Mouse (Mus musculus): ENCODE measurements around the gene Pgpep1.
A peak's percentile ranks its signal among the peaks of the same experiment; 100 is the strongest.

The Pgpep1 gene

DNA sequence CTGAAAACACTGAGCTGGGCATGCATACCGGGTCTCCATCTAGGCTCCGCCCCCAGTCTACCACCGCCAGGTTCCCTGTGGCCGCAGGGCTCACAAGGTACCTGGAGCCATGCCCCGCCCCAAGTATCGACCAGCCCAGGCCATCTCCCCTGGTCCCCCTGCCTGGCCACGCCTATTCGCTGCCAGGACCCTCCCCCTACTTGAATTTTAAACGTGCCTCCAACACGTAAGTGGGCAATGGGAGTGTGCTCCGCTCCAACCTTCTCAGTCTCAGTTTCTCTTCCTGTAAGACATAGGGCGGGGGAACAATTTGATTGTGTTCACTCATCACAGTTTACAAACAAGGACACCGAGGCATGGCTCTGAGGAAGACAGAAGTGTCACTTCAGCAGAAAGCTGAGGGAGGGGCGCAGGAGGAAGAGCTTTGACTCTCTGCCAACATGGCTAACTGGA is at the start of gene Pgpep1:
Gene Pgpep1 (minus strand): TSS at position 116 of the 453 bp plus-strand sequence.
- DNase-seq (ENCODE audit: low read depth): peak; percentile 76

DNA sequence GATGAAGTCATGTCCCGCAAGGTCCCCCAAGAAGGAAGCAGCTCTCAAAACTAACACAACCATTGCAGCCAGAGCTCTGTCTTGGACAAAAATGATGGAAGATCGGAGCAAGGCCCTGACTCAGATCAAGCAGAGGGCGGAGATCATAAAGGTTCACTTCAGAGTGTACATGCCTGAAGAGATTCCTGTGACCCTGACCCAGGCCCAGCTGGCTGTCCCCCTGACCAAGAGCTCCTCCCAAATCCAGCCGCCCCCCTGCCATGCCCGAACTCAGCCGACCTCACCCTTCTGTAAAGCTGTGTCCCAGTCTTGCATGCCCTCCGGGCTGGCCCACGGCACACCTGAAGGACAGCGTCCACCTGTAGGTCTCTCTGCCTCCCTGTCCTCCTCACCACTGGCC is 49.6 kb upstream of the Pgpep1 start:
- no peak for DNase-seq (ENCODE audit: low read depth)

DNA sequence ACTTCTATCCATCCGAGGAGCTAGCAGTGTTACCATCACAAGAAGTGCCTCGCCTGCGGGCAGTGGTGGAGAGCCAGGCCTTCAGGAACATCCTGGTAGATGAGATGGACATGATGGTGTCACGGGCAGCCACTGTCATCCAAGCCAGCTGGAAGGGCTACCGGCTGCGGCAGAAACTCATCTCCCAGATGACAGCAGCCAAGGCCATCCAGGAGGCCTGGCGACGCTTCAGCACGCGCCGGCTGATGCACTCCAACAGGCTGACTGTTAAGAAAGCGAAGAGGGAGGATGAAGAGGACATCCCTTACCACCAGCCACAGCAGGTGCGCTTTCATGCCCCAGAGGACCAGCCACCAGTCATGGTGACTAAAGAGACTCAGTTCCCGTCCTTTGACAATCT is 48.1 kb upstream of the Pgpep1 start:
- DNase-seq (ENCODE audit: low read depth): no peak

DNA sequence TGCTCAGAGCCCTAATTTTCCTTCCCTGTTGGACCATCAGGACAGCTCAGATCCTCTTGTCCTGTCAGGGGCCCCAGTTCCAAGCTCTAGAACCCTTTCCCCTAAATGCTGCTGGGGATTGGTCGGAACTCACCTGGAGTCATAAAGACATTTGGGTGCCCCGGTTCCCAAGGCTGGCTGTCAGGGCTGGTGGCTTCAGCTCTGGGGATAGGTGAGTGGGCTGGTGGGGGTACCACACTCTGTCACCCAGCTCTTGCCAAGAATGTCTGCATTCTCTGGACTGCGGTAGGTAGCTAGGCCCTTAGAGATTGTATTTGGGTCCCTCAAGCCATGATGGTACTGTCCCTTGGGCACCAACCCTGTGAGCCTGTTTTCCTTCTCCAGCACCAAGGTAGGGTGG is 43.1 kb upstream of the Pgpep1 start, which contains the start of gene Iqcn:
Gene Iqcn (plus strand): TSS at position 171 of the 400 bp plus-strand sequence.
- DNase-seq (ENCODE audit: low read depth): no peak

DNA sequence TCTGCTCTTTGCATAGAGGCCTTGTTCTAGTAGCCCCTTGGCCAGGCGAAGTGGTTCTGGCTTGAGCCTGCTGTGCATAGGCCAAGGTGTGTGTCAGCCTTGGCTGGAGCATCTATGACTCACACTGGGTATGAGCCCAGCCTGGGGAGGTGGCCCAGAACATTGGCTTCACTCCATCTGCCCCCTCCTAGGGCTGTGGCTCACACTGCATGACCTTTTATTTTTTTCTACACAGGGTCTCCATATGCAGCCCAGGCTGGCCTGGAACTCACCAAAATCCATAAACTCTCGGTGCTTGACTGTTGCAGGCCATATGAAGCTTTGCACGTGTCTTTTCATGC is 42.6 kb upstream of the Pgpep1 start:
- DNase-seq (ENCODE audit: low read depth): no peak

DNA sequence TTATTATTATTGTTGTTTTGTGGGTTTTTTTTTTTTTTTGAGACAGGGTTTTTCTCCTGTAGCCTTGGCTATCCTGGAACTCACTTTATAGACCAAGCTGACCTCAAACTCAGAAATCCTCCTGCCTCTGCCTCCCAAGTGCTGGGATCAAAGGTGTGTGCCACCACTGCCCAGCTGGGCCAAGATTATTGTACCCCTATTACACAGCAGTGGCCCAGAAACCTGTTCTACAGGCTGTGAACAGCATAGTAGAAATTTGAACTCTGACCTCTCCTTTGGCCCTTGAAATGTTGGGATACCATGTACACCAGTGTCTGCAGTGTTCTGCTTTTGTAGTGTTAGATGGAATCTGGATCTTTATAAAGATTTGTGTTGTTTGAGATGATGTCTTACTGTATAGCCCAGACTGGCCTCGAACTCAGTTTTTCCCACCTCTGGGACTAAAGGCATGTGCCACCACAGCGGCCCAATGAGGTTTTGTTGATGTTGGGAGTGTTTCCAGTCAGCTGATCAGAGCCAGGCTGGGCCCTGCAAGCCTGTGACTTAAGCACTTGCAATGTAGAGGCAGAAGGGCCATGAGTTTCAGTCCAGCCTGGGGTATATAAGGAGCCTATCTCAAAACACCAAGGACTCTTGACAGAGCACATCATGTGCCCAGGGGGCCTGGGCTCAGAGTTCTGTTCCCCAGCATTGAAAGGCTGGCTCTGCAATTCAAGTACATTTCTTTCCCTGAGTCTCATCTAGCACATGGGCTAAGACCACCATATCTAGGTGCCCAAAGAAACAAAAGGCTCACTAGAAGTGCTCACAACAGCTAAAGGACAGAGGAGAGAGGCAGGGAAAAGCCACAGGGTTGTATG is 42.0 kb upstream of the Pgpep1 start:
- peak; percentile 54 for DNase-seq (ENCODE audit: low read depth)

DNA sequence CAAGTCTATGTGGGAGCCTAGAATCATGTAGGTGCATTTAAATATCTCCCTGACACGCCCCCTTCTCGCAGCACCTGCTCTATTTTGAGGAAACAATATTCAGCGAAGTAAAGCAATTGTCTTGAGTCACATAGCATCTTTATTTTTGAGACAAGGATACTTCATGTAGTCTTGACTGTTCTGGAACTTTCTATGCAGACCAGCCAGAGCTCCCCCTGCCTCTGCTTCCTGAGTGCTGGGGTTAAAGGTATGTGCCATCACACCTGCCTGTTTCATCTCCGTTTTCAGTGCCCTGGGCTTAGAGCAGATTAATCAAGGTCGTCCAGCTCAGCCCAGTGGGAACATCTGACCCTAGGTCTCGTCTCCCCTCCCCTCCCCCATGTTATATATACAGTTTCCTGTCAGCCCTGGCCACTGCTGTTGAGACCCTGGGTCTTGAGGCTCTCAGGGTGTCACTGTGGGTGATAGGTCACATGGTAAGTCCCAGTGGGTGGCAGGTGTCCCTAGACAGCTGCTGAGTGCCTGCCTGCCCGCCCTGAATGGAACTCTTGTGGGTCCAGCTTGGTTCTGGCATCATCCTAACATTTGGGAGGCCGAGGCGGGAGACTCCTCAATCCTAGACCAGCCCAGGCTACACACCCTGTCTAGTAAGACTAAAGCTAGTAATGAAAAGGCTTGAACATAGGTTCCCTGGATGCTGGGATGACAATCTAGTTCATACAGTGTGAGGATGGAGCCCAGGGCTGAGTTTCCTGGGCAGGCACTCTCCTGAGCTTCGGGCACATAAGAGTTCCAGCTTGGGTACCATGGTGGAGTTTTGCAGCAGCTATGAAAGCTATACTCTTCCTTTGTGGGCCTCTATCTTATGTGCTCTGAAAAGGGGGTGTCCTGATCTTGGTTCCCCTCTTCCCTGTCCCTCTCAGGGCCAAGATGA is 41.1 kb upstream of the Pgpep1 start:
- DNase-seq (ENCODE audit: low read depth): peak; percentile 59

DNA sequence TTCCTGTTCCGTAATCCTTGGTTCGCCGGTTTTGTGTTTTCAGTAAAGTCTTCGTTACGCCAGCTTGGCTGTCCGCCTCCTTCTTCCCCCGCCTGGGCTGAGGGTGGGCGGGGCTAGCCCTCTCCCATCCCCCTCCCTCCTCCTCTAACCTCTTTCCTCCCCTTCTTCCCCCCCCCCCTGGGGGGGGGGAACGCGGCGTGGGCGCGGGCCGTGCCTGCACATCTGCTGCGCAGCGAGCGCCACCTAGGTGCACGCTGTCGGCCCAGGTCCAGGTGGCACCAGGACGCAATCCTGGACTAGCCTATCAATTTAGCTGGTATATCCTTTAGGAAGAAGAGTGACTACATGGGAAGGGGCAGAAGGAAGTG is 40.4 kb upstream of the Pgpep1 start:
- peak; percentile 94 for DNase-seq (ENCODE audit: low read depth)

DNA sequence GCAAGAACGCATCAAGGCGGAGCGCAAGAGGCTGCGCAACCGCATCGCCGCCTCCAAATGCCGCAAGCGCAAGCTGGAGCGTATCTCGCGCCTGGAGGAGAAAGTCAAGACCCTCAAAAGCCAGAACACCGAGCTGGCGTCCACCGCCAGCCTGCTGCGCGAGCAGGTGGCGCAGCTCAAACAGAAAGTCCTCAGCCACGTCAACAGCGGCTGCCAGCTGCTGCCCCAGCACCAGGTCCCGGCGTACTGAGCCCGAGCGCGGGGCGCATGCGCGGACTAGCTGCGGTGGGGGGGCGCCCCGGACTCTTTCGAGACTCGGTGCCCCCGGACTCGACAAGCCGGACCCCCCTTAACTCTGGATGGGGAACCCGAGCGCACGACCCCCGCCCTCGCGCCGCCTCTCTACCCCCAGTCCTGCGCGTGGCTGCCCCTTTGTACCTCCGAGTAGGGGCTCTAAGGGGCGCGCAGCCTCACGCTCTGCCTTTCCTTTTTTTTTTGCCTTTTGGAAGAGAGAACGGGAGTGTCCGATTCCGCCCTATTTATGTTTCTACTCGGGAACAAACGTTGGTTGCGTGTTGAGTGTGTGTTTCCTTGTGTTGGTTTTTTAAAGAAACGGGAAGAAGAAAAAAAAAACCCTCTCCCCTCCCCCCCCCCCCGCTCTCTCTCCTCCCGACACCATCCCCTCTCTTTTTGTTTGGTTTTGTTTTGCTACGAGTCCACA is 39.8 kb upstream of the Pgpep1 start:
- peak; percentile 80 for DNase-seq (ENCODE audit: low read depth)

DNA sequence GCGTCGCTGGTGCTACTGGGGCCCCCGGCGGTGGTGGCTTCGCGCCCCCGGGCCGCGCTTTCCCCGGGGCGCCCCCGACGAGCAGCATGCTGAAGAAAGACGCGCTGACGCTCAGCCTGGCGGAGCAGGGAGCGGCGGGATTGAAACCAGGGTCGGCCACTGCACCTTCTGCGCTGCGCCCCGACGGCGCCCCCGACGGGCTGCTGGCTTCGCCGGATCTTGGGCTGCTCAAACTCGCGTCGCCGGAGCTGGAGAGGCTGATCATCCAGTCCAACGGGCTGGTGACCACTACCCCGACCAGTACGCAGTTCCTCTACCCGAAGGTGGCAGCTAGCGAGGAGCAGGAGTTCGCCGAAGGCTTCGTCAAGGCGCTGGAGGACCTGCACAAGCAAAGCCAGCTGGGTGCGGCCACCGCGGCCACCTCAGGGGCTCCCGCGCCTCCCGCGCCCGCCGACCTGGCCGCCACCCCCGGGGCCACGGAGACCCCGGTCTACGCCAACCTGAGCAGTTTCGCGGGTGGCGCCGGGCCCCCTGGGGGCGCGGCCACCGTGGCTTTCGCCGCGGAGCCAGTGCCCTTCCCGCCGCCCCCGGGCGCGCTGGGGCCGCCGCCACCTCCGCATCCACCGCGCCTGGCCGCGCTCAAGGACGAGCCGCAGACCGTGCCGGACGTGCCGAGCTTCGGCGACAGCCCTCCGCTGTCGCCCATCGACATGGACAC is 39.1 kb upstream of the Pgpep1 start:
- DNase-seq (ENCODE audit: low read depth): no peak

DNA sequence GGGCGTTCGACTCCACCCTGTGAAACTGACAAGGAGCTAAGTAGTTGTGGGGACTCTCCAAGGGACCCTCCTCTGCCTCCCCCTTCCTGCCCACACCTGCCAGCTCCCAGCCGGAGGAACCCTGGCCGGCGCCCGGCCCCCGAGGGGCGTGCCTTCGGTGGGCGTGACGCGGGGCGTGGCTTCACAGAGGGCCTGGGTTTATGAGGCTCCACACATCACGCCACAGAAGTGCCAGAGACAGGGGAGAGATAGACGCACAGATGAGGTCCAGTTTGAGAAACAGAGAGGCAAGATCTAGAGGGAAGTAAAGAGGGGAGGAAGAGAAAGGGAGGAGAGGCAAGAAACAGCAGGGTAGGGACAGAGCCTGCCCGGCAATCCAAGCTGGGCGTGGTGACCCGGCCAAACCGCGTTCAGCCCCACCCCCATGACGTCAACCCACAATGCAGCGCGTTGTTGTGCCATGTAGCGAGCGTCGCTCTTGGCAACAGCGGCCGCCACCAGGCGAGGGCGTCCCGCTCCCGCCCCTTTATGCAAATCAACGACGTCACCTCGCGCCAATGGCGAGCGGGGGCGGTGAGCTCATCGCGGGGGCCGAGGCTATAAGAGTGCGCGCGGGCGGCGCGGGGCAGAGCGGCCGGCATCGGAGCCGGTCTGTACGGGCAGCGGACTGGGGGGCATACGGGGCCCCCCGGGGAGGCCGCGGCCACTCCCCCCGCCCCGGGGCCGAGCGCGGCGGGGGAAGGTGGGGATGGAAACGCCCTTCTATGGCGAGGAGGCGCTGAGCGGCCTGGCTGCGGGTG is 38.3 kb upstream of the Pgpep1 start, which contains the start of gene Jund:
Gene Jund (plus strand): TSS at position 640 of the 800 bp plus-strand sequence.
- peak; percentile 100 for DNase-seq (ENCODE audit: low read depth)

DNA sequence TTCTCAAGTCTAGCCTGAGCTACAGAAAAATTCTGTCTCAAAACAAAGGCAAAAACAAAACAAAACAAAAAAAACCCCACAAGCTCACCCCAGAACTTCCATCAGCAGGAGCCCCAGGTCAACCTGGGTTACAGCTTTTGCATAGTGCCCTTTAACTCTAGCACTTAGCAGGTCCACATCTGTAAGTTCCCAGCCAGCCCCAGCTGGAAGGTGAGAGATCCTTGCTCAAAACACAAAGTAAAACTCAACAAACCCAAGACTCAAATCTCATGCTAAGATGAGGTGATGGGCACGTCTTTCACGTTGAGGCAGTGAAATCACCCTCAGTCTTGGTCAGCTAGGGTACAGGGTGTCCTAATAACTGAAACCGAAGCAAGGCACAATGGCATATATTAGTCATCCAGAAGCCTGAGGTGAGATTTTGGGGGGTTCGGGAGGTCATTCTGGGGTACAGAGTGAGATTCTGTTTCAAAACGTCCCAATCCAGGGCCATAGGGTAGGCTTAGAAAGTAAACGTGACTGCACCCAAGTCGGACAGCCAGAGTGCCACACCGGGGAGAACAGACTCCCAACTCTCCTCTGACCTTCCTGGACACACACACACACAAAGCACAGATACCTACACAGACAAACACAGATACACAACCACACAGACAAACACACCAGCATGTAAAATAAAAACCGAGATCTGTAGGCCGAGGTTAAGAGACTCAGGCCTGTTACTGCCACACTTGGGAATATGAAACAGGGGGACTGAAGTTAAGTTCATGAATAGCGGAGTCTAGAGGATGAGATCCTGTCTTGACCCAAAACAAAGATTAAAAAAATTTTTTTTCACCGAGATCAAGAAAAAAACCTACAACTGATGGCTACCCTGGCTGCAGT is 37.4 kb upstream of the Pgpep1 start:
- peak; percentile 74 for DNase-seq (ENCODE audit: low read depth)

DNA sequence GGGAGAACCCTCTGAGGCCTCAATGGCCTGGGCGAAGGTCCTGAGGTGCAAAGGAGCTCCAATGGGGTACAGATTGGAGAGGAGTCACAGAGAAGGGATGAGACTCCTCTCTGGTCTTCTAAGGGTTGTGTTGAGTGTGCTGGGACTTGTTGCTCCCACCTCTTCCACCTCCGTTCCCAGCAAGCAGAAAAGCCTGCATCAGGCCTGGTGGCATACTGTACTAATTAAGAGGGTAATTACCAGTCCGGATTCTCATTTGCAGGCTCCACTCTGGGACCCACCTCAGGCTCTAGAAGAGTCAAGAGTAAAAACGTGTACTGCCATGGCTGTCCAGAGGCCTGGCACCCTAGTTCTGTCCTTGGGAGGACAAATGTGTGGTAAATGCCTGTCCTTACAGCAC is 36.8 kb upstream of the Pgpep1 start:
- no peak for DNase-seq (ENCODE audit: low read depth)

DNA sequence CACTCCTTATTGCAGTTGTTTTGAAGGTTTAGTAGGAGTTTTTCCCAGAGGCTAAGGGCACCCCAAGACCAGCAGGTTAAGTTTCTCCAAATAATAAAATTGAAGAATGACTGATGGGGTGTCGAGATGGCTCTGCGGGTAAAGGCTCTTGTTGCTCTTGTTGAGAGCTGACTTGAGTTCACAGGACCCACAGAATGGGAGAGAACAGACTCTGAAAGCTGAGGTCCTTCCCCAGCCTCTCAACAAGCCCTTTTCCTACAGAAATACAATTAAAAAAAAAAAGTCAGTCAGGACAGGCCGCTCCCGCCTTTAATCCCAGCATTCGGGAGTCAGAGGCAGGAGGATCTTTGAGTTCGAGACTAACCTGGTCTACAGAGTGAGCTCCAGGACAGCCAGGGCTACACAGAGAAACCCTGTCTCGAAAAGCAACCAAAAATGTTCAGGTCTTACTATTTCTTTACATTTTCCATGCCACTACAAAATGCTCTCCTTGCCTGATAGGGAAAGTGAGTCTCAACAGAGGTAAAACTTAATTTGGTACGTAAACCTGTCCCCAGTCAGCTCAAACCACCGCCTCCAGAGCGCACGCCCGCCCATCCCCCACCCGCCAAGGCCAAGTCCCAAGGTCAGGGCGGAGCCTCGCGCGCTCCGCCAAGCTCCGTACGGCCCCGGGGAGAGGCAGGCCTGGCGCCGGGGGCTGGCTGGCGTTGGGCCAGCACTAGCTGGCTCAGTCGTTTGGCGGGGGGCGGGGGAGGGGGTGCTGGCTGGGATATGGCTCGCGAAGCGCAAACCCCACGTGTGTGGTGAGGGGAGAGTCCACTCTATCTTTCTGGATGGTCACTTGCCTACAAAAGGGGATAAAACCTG is 36.1 kb upstream of the Pgpep1 start:
- DNase-seq (ENCODE audit: low read depth): peak; percentile 94

DNA sequence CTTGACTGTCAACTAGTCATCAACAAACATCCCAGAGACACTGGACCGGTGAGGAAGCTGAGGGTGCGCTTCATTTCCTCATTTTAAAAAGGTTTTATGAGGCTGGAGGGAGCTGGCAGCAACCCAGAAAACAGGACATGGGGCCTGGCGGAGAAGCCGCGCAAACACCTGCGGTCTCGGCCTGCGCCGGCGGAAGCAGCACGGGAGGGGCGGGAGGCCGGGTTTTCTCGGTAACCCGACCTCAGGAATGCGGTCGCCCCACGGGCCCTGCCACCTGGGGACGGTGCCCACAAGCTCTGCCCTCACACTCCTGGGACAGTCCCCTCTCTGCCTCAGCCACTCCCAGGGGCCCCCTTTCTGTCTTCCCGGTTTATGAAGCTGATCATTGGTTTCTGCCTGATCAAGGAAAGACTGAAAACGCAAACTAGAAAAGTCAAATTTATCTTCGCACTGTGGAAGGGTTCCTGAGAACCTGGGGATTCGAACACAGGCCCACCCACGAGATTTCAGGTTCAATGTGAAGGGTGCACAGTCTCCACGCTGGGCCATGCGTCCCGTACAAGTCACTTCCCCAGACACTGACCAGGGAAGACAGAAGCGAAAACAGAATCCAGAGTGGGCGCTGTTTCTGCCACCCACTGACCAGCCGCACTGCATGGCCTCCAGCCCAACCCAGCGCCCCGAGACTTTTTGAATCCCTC is 35.3 kb upstream of the Pgpep1 start:
- DNase-seq (ENCODE audit: low read depth): peak; percentile 91

DNA sequence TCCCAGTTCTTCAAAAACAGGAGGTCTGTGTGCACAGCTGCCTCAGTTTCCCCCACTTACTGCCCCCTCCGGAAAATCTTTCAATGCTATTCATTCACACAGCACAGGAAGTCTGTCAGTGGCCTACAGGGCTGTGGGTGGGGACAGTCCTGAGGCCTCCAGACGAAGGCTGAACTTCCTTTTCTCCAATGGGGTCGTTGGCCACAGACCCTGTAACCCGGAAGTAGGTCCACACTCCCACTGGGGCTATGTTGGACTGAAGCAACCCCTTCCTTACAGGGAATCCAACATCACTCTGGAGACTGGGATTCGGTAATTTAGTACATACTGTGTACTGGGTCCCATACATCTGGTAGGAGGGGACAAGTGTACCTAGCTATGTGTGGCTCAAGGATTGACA is 33.4 kb upstream of the Pgpep1 start:
- peak; percentile 77 for DNase-seq (ENCODE audit: low read depth)

DNA sequence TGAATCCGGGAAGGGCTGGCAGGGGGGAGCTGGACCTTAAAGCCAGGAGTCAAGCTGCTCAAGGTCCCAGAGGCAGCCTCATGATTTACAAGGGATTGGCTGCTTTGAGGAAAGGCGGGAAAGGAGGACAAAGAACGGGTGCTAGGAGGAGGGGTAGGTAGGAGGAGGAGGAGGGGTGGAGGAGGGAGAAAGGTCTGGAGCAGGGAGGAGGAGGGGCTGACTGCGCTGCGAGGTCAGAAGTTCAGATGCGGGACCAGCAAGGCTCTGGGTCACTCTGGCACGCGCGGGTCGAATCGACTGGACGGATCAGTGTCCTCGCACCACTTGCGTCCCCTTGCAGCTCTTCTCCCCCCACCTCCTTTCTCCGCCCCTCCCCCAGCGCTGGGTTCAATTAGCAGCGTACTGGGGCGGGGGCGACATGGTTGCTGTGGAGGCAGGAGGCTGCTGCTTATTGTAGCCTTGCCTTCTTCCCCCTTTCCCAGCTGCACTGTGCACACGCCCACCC is 31.6 kb upstream of the Pgpep1 start:
- no peak for DNase-seq (ENCODE audit: low read depth)

DNA sequence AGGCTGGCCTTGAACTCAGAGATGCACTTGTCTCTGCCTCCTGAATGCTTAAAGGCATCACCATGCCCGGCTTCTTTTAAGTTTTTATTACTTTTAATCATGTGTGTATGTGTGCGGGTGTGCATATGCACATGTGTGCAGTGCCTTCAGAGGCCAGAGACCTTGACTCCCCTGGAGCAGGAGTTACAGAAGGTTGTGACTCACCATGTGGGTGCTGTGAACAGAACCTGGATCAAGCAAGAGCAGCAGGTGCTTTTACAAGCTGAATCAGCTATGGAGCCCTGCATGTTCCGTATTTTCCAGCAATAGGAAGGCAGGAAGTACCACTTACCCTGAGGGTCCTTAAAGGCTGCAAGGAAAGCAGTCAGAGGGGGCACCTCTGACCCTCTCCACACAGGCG is 31.0 kb upstream of the Pgpep1 start:
- no peak for DNase-seq (ENCODE audit: low read depth)

Data from induced T-regulatory cell, adult 2 months (primary cell).